Mouse (Mus musculus) megakaryocyte progenitor cell, adult 5-6 weeks (primary cell): ENCODE results near the gene Tmem254a. TPM values are rescaled to one million over a fixed set of nuclear protein-coding genes. Genes with fewer than 3 reads are reported as not detected.
"Not testable (repeated sequence)": the region's sequence is repeated elsewhere in the genome, so short reads cannot be mapped to it uniquely, and the experiment has no call there.

Experiments used
- ATAC-seq: replicated peaks from 2 replicates; pipeline ENCODE4 v1.8.0; 2016; ENCODE audit warnings: mild to moderate bottlenecking, moderate TSS enrichment, inconsistent platforms; ENCODE audit not compliant: poor library complexity
- total RNA-seq, 2 experiments: library from RNA; stranded (forward) in 1 of 2; stranded (reverse) in 1 of 2; fragments of 157-497, 149-512 nt in 1 of 2; fragments of 200-1000 nt in 1 of 2; gene quantifications; 2 replicates each; pipeline versions ENCODE4 v1.2.3 to v1.2.4; 2015 to 2017

The Tmem254a gene
- total RNA-seq (2015): 12.2 and 18.6 TPM in 2 replicates
- 1.0 and 1.2 TPM in 2 replicates for total RNA-seq (2017)

DNA sequence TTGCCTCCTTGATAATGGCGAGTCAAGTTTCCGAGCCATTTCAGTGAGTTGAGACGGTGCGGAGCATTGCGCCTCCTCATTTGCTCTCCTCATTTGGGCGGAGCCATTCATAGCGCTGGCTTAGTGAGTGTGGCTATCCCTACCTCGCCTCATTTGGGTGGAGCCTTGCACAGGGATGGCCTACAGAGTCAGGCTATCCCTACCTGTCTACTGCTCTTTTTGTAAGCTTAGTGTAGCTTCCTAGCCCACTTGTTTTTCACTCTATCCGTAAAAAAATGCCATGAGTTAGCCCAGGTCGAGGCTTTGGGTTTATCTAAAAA is at the start of gene Tmem254a:
Gene Tmem254a, minus strand, starts transcription at position 111 of the 320 bp plus-strand sequence.
- ATAC-seq: peak; percentile 94

DNA sequence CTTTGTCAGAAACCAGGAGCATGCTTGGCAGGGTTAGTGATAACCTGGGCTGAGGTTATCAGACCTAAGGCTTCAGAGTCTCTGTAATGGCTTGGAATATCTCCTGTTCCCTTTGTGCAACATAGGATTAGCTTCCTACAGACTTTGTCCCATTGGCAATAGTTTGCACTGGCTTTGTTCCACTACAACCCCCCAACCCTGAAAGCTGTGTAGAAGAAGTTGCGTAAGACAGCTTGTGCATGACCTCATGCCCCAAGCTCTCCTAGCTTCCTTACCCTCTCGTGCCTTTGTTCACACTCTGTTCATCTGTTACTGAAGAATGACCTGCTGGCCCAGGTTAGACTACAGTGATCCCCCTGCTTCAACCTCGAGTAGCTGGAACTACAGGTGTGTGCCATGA is 30.4 kb upstream of the Tmem254a start:
- ATAC-seq: not testable (repeated sequence)

DNA sequence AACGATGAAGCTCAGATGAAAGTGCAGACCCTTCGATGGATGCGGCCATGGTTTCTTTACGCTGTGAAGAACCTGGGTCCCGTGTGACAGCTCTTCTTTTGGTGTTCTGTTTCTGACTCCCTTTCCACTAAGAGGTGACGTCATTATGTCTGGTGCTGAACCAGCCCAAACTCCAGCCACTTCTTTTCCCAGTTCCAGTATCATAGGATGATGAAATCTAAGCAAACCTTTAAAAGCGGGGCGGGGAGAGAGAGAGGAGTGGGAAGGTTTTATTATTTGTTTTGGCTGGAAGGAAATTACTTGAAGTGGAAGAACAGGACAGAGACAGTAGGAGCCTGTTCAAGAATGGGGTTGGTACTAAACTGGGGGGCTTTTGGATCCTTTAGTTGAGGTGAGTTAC is 10.5 kb upstream of the Tmem254a start, which contains the start of gene Cphx1:
Gene Cphx1, plus strand, starts transcription at position 301 of the 400 bp plus-strand sequence.
- ATAC-seq: not testable (repeated sequence)

DNA sequence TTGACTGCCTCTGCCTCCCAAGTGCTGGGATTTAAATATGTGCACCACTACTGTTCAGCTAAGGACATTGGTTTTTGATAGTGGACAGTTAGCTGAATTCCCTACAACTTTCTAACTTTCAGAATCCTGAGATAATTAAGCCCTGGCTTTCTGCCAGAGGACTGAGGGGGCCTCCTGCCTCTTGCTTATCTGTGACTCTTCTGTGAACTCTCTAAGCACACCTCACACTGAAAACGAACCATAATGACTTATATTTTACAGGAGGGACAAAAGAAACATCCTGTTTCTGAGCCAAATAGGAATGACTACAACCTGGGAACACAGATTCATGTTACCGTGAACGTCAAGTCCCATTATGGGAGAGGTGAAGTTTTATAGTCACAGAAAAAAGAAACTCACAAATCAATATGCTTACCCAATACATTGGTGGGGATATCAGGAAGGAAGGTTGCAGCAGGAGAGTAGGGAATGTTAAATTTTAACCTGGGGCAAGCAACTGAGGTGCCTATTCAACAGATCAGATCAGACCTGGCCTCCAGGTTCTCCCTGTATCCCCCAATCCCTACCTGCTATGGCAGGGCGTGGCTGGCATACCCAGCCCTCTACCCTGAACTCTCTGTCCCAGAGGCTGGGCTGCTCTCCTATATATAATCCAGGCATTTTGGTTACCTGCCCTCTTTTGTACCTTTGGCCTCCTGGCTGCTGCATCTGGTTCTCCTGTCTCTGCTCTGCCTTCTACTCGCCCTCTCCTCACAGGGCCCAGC is 9.6 kb upstream of the Tmem254a start:
- not testable (repeated sequence) for ATAC-seq

DNA sequence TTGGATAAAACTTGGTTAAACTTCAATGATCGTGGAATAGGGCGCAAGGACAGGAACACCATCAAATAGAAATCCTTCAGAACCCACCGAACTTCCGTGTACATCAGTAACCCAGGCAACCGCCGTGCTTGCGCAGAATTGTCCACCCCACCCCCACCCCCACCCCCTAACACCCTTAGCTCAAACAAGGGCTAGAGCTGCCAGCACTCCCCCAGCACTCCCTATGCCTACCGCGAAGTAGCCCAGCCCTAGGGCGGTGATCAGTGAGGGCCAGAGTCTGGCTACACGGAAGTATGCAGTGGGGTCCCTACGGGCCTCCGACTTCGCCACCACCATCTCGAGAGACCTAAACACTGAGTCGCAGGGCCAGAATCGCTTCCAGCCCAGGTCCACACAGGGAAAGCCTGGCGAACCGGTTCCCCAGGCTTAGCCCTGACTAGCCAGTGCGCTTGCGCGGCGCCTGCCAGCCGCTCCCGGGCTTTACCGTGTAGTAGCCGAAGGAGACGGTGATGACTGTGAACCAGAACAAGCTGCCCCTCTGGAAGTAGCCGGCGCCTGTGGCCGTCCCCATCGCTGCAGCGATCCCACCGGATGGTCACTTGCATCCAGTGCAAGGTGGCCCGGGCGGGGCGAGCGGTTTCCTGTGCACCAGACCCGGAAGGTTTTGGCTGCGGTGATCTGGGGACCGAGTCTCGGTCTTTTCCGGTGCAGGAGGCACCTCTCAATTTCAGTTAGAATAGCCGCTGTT is 484 bp downstream of the Tmem254a start:
- ATAC-seq: peak; percentile 82

DNA sequence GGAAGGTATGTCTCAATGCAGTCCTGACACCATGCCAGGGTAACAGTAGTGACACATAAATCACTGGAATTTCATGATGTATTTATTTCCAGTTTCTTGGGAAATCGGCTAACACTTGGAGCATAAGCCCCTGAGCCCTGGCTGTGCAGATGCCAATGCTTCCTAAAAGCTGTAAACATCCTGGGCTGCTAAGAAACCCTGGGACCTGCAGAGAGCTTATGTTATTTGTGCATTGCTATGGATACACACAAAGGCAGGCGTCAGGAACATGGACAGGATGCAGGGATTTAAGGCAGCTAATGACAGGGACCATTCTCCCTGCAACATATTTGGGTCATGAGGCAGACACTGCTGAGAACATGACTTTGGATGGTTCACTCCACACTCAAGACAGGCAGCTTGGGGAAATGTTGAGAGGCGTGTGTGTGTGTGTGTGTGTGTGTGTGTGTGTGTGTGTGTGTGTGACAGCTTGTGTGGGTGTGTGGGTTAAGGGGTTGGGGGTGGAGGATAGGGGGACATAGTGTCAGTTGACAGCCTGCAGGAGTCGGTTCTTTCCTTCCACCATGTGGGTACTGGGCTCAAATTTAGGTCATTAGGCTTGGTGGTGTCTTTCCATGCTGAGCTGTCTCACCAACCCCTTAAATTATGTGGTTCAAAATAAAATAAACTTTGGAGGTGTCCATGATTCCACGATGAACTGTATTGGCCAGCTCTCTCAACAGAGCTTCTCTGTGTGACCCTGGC is 8.9 kb downstream of the Tmem254a start:
- ATAC-seq: not testable (repeated sequence)

DNA sequence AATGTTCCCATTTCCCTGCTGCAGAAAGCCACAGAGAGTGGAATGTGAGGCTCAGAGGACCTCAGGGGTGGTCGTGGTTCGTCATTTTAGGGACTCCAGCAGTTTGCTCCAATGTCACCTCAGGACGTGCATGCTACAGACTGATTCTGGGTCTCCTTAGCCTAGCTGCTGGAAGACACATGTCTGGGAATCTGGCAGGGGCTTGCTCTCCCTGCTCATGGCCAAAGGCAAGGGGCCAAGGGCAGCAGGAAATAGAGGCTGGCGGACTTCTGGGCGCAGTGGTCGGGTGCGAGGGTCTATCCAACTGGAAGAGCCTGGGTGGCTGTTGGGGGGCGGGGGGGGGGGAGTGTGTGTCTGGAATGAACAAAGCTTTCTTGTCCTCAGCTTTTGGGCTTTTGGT is 18.5 kb downstream of the Tmem254a start:
- not testable (repeated sequence) for ATAC-seq

DNA sequence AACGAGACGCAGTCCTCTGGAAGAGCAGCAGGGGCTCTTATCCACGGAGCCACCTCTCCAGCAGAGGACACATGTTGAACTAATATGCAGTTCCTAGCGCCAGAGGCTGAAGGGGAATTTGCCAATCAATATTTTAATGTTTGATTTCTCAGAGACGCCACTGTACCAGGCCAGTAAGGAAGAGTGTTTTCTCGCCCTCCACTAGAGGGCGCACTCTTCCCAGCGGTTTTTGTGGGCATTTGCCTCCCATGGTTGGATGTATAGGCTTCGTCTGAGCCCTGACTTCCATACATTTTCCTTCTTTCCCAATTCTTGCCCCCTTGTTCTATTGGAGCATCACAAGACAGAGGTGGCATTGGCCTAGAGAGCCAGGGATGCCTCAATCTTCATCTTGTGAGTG is 20.2 kb downstream of the Tmem254a start:
- ATAC-seq: peak; percentile 68; the same call in 1 of the 2 replicates

DNA sequence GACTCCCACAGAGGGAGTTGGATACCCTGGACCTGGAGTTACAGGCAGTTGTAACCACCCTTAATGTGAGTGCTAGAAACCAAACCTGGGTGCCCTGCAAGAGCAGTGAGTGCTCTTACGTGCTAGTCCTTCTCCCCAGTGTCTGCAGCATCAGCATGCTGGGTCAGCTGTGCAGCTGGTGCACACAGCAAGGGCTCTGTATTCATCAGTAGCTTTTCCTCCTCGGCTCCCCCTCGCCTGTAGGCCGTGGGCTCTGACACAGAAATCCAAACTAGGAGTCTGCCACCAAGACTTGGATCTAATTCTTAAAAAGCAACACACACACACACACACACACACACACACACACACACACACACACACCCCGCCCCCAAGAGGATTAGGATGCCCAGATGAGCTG is 22.2 kb downstream of the Tmem254a start:
- ATAC-seq: not testable (repeated sequence)

DNA sequence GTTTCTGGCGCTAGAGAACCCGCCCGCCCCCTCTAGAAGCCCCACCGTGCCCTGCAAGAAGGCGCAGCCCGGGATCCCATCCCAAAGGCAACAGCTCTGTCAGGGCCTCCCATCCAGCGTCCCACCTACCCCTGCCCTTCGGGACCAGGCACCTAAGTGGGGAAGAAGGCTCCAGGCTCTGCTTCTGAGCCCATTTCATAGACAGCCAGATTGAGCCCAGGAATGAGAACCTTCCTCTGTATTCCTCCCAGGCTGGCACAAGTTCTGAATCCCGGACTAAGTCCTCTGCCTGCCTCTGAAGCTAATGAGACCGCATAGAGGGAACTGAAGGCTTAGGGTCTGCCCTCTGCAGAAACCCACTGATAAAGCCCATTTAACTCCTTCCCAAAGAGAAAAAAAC is 24.5 kb downstream of the Tmem254a start, which contains the start of gene Plac9a:
Gene Plac9a, minus strand, starts transcription at position 101 of the 400 bp plus-strand sequence.
- ATAC-seq: not testable (repeated sequence)

DNA sequence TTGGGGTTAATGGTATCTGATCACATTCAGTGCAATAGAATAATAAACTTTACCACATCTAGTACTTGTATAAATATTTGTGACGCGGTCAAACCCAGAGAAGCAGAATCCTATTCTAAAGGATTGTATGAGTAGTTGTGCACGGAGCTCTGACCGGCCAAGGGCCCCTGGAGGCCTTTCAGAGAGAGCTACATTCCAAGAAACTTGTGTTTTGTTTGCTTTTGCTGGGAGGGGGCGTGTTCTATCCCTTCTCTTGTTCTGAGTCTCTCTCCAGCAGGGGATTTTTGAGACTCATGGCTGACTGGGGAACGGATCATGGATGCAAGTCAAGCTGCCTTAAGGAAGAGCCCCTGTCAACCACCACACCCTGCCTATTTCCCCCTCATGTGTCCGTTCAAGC is 31.8 kb downstream of the Tmem254a start:
- not testable (repeated sequence) for ATAC-seq

DNA sequence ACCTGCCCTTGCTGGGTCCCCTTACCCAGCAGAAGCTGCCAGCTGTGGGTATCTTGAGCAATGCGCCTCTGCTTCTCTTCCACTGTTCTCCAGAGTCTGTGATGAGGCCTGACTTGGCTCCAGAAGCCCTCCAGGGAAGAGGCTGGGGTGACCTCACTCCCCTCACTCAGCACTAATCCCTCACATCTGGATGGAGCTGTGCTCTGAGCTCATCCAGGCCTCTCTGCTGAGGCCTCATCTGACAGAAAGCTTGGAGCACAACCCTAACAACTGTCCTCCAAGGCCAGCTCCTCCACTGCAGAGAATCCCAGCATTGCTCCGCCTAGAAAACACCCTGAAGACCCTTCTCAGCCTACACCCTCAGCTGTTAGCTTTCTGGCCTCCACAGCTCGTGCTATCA is 32.9 kb downstream of the Tmem254a start:
- not testable (repeated sequence) for ATAC-seq

DNA sequence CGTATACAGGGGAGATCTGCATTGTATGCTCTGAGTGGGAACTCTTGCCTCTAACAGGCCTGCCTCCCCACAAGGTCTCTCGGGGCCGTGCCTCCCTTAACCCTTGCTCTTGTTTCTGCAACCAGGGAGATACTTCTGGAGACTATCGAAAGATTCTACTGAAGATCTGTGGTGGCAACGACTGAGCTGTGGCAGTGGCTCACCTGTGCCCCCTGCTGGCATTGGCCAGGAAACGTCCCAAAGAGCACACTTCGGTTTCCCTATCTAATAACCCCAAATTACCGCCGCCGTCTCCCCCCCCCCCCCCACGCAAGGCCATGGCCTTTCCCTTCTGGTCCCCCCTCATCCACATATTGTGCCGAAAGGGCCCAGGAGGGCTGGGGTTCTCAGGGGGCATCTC is 41.6 kb downstream of the Tmem254a start:
- peak; percentile 88 for ATAC-seq

DNA sequence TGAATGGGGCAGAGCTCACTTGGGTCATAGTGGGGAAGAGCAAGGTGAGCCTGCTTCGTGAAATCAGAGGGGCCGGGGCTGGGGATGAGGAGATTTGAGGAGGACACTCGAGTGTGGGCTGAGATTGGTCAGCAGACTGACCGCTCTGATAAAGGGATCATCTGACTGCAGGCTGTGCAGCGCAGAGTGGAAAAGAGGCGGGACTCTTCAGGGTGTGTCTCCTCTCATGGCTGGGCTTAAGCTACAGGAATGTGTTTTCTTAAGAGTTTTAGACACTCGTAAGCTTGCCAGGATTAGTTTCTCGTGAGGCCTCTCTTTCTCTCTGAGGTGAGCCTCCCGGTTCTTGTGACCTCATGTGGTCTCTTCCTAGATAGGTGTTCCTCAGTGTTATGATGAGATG is 45.7 kb downstream of the Tmem254a start:
- ATAC-seq: not testable (repeated sequence)

DNA sequence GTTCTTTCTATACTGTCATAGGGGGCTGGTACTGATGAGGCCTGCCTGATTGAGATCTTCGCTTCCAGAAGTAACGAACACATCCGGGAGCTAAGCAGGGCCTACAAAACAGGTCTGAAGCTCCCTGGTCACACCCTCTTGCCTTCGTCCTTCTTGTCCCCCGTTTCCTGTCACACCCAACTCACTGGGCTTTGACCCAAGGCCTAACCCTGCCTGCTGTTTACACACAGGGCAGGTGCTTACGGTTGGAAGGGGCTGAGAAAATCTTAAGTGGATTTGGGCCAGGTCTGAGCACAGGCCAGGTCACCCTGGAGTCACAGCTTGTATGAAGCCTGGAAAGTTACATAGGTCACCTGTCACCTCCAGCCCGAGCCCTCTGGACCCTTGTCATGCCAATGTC is 50.8 kb downstream of the Tmem254a start:
- not testable (repeated sequence) for ATAC-seq

Other genes starting within 250 kb of the Tmem254a start
- 87.8 and 114 TPM in 2 replicates for gene Ppif, start 233.5 kb downstream of the Tmem254a start, total RNA-seq (2015)
- gene Ppif, start 233.5 kb downstream of the Tmem254a start, total RNA-seq (2017): 20.4 and 31.9 TPM in 2 replicates
- gene Zcchc24, start 158.6 kb downstream of the Tmem254a start, total RNA-seq (2015): 1.2 and 1.3 TPM in 2 replicates
- gene Zcchc24, start 158.6 kb downstream of the Tmem254a start, total RNA-seq (2017): 0.41 and 0.92 TPM in 2 replicates
- 36.5 and 37.1 TPM in 2 replicates for gene Anxa11, start 85.5 kb downstream of the Tmem254a start, total RNA-seq (2015)
- gene Anxa11, start 85.5 kb downstream of the Tmem254a start, total RNA-seq (2017): 7.3 and 8.1 TPM in 2 replicates
- gene Plac9a, start 24.6 kb downstream of the Tmem254a start, total RNA-seq (2015): not detected in 2 replicates
- not detected in 2 replicates for gene Plac9a, start 24.6 kb downstream of the Tmem254a start, total RNA-seq (2017)
- not detected in 2 replicates for gene Cphx1, start 10.6 kb upstream of the Tmem254a start, total RNA-seq (2015)
- gene Cphx1, start 10.6 kb upstream of the Tmem254a start, total RNA-seq (2017): not detected in 2 replicates
- gene Duxbl1, start 50.9 kb upstream of the Tmem254a start, total RNA-seq (2015): not detected in 2 replicates
- gene Duxbl1, start 50.9 kb upstream of the Tmem254a start, total RNA-seq (2017): not detected in 2 replicates
- gene Gm9780, start 115.0 kb upstream of the Tmem254a start, total RNA-seq (2015): not detected in 2 replicates
- not detected in 2 replicates for gene Gm9780, start 115.0 kb upstream of the Tmem254a start, total RNA-seq (2017)
- gene Tmem254c, start 139.7 kb upstream of the Tmem254a start, total RNA-seq (2015): 44.1 and 46.7 TPM in 2 replicates
- gene Tmem254c, start 139.7 kb upstream of the Tmem254a start, total RNA-seq (2017): 22.2 and 38.6 TPM in 2 replicates
- gene Cphx2, start 153.8 kb upstream of the Tmem254a start, total RNA-seq (2015): not detected in 2 replicates
- gene Cphx2, start 153.8 kb upstream of the Tmem254a start, total RNA-seq (2017): not detected in 2 replicates
- gene Cphx3, start 154.6 kb upstream of the Tmem254a start, total RNA-seq (2015): not detected in 2 replicates
- not detected in 2 replicates for gene Cphx3, start 154.6 kb upstream of the Tmem254a start, total RNA-seq (2017)
- gene Duxbl2, start 190.7 kb upstream of the Tmem254a start, total RNA-seq (2015): not detected in 2 replicates
- gene Duxbl2, start 190.7 kb upstream of the Tmem254a start, total RNA-seq (2017): not detected in 2 replicates